Mouse (Mus musculus): ENCODE results near the gene Lhfpl4. TPM values are rescaled to one million over a fixed set of nuclear protein-coding genes. Genes with fewer than 3 reads are reported as not detected.

The Lhfpl4 gene
- total RNA-seq (2023; ENCODE audit: inconsistent age), result 1.3 to 2.5 TPM (median 1.5 TPM) in 4 replicates

GRCm38 (mm10) chr6:113194841-113195595 lies at the start of gene Lhfpl4:
Gene Lhfpl4 (minus strand): TSS chr6:113195384.

GRCm38 (mm10) chr6:113237542-113238270 lies 42.5 kb upstream of the Lhfpl4 start, which contains the start of gene Mtmr14:
Gene Mtmr14 (plus strand): TSS chr6:113237843.

Other genes with a start within 250 kb of the Lhfpl4 start
- 2.7 to 3.8 TPM (median 2.9 TPM) in 4 replicates for gene Srgap3, start 248.1 kb downstream of the Lhfpl4 start, total RNA-seq (2023; ENCODE audit: inconsistent age)
- gene Thumpd3, start 149.2 kb downstream of the Lhfpl4 start, total RNA-seq (2023; ENCODE audit: inconsistent age), result 53.2 to 60.7 TPM (median 59.3 TPM) in 4 replicates
- gene Setd5, start 118.0 kb downstream of the Lhfpl4 start, total RNA-seq (2023; ENCODE audit: inconsistent age), result 119 to 128 TPM (median 123 TPM) in 4 replicates
- gene Mtmr14, start 42.5 kb upstream of the Lhfpl4 start, total RNA-seq (2023; ENCODE audit: inconsistent age), result 54.8 to 63.2 TPM (median 61.3 TPM) in 4 replicates
- gene Cpne9, start 86.9 kb upstream of the Lhfpl4 start, total RNA-seq (2023; ENCODE audit: inconsistent age), result 1.4 to 2.1 TPM (median 1.8 TPM) in 4 replicates
- 63.1 to 71.2 TPM (median 67.3 TPM) in 4 replicates for gene Brpf1, start 111.8 kb upstream of the Lhfpl4 start, total RNA-seq (2023; ENCODE audit: inconsistent age)
- 13.3 to 18.1 TPM (median 14.8 TPM) in 4 replicates for gene Ogg1, start 131.6 kb upstream of the Lhfpl4 start, total RNA-seq (2023; ENCODE audit: inconsistent age)
- gene Camk1, start 148.6 kb upstream of the Lhfpl4 start, total RNA-seq (2023; ENCODE audit: inconsistent age), result 0.77 to 2.4 TPM (median 1.0 TPM) in 4 replicates
- gene Tada3, start 182.5 kb upstream of the Lhfpl4 start, total RNA-seq (2023; ENCODE audit: inconsistent age), result 27.7 to 30.8 TPM (median 28.5 TPM) in 4 replicates
- gene Arpc4, start 182.7 kb upstream of the Lhfpl4 start, total RNA-seq (2023; ENCODE audit: inconsistent age), result 257 to 299 TPM (median 278 TPM) in 4 replicates
- 31.2 to 38.7 TPM (median 36.2 TPM) in 4 replicates for gene Ttll3, start 193.9 kb upstream of the Lhfpl4 start, total RNA-seq (2023; ENCODE audit: inconsistent age)
- gene Rpusd3, start 224.0 kb upstream of the Lhfpl4 start, total RNA-seq (2023; ENCODE audit: inconsistent age), result 9.4 to 24.2 TPM (median 14.4 TPM) in 4 replicates
- gene Cidec, start 240.4 kb upstream of the Lhfpl4 start, total RNA-seq (2023; ENCODE audit: inconsistent age), result not detected in 4 replicates
- gene Jagn1, start 247.2 kb upstream of the Lhfpl4 start, total RNA-seq (2023; ENCODE audit: inconsistent age), result 16.2 to 21.7 TPM (median 18.7 TPM) in 4 replicates